Comparison of ENCODE assay signal across 14 mouse cellular contexts in genomic region chr2:72144576-72145200, GRCm38 (mm10).
DNase-seq lines count a peak whose midpoint lies in the region; ATAC-seq lines count a peak whose summit lies in the region.
"Had no signal": no experiment of that assay in that cellular context is flagged by ENCODE, and none has a peak within 500 bp of the region (broad histone marks: within the 10 kb centered on the region; RNA-seq: fewer than 3 reads in every experiment).

No protein-coding gene starts in this region.

- H3K36me3 ChIP-seq in forebrain, embryonic 10.5 days (replicated peaks) = no peaks in the 10 kb centered on the region
- H3K36me3 ChIP-seq in forebrain, embryonic 15.5 days = no peaks in the 10 kb centered on the region
- H3K36me3 ChIP-seq in lung, embryonic 16.5 days (ENCODE audit: control insufficient read depth, insufficient read depth, low read length) = no peaks in the 10 kb centered on the region
- H3K36me3 ChIP-seq: liver, embryonic 13.5 days; midbrain, embryonic 13.5 days; neural tube, embryonic 12.5 days had no signal

- no peak for ATAC-seq in forebrain, embryonic 15.5 days (replicated peaks)
- ATAC-seq in lung, embryonic 16.5 days (ENCODE audit: low read depth) = peak; percentile 78
- ATAC-seq: midbrain, embryonic 13.5 days had no signal

- H3K4me3 ChIP-seq in forebrain, embryonic 10.5 days = no peak overlapping the region
- H3K4me3 ChIP-seq in forebrain, embryonic 15.5 days = no peak overlapping the region
- no peak overlapping the region for H3K4me3 ChIP-seq in lung, embryonic 16.5 days (ENCODE audit: low read length)
- H3K4me3 ChIP-seq: liver, embryonic 13.5 days; midbrain, embryonic 13.5 days; neural tube, embryonic 12.5 days had no signal

- 90% methylated on average over 7 of the region's 7 CpGs for WGBS in forebrain, embryonic 10.5 days
- 66% methylated on average over 7 of the region's 7 CpGs for WGBS in forebrain, embryonic 15.5 days
- 25% methylated on average over 7 of the region's 7 CpGs for WGBS in lung, embryonic 16.5 days

- DNase-seq in forebrain, embryonic 10.5 days (ENCODE audit: extremely low spot score, low spot score) = no peak
- DNase-seq in lung, postnatal 14 days = no peak
- peak; percentile 71 for DNase-seq in induced T-regulatory cell, adult 2 months (ENCODE audit: low read depth)
- DNase-seq in thymus, postnatal 14 days = peak; percentile 56
- no peak for DNase-seq in right cerebral cortex, postnatal 4 days
- DNase-seq in ovary, adult 18-20 months (ENCODE audit: low spot score) = no peak
- DNase-seq: cerebellum, adult 11 months; embryo, embryonic 11 days; liver, embryonic 13.5 days had no signal

- no peaks in the 10 kb centered on the region for H3K27me3 ChIP-seq in forebrain, embryonic 10.5 days (ENCODE audit: poor library complexity, severe bottlenecking)
- H3K27me3 ChIP-seq in forebrain, embryonic 15.5 days = no peaks in the 10 kb centered on the region
- H3K27me3 ChIP-seq in lung, embryonic 16.5 days (ENCODE audit: control insufficient read depth, insufficient read depth, low read depth, low read length) = no peaks in the 10 kb centered on the region
- H3K27me3 ChIP-seq: liver, embryonic 13.5 days; midbrain, embryonic 13.5 days; neural tube, embryonic 12.5 days had no signal

- no peak overlapping the region for H3K9ac ChIP-seq in forebrain, embryonic 15.5 days (replicated peaks)
- H3K9ac ChIP-seq in lung, embryonic 16.5 days (ENCODE audit: low read length) = no peak overlapping the region; the same call in none of the 2 replicates
- H3K9ac ChIP-seq: hindbrain, embryonic 14.5 days; liver, embryonic 13.5 days; midbrain, embryonic 13.5 days; neural tube, embryonic 12.5 days had no signal

- no peak overlapping the region for H3K4me2 ChIP-seq in forebrain, embryonic 15.5 days (replicated peaks)
- H3K4me2 ChIP-seq in lung, embryonic 16.5 days (ENCODE audit: low read depth, low read length) = no peak overlapping the region
- H3K4me2 ChIP-seq: hindbrain, embryonic 14.5 days; liver, embryonic 13.5 days; midbrain, embryonic 13.5 days; neural tube, embryonic 12.5 days had no signal

- H3K9me3 ChIP-seq in forebrain, embryonic 10.5 days = no peaks in the 10 kb centered on the region
- H3K9me3 ChIP-seq in forebrain, embryonic 15.5 days = no peaks in the 10 kb centered on the region
- H3K9me3 ChIP-seq in lung, embryonic 16.5 days (ENCODE audit: control insufficient read depth, low read length) = no peaks in the 10 kb centered on the region
- H3K9me3 ChIP-seq: liver, embryonic 13.5 days; midbrain, embryonic 13.5 days; neural tube, embryonic 12.5 days had no signal

- H3K4me1 ChIP-seq in forebrain, embryonic 10.5 days = peaks cover 18% of the 10 kb centered on the region
- H3K4me1 ChIP-seq in forebrain, embryonic 15.5 days = peaks cover 22% of the 10 kb centered on the region
- H3K4me1 ChIP-seq in lung, embryonic 16.5 days (replicated peaks; ENCODE audit: control insufficient read depth, insufficient read depth, low read length) = peaks cover 27% of the 10 kb centered on the region

- peak overlapping the region; percentile 30; the same call in 1 of the 2 replicates for H3K27ac ChIP-seq in forebrain, embryonic 10.5 days
- no peak overlapping the region for H3K27ac ChIP-seq in forebrain, embryonic 15.5 days (replicated peaks)
- H3K27ac ChIP-seq in lung, embryonic 16.5 days (ENCODE audit: low read length) = peak overlapping the region; percentile 9; the same call in 1 of the 2 replicates
- H3K27ac ChIP-seq: hindbrain, embryonic 14.5 days; liver, embryonic 13.5 days; midbrain, embryonic 13.5 days; neural tube, embryonic 12.5 days had no signal

Comparison
In these comparisons a context has a peak if more than half of its experiments do, and no peak if none do; other contexts are left out.
1. DNase-seq: peak in induced T-regulatory cell, adult 2 months (single experiment) and thymus, postnatal 14 days (single experiment); none in forebrain, embryonic 10.5 days (single experiment), lung, postnatal 14 days (single experiment), right cerebral cortex, postnatal 4 days (single experiment) and ovary, adult 18-20 months (single experiment).